Mouse (Mus musculus) thymus, adult 2 months (tissue): ENCODE measurements around the gene Cyb561.

Experiments used
- CTCF ChIP-seq: fragments of 200-500 bp; IDR thresholded peaks from 2 replicates; pipeline ENCODE4 v1.5.1; 2012; ENCODE audit warnings: mild to moderate bottlenecking, control low read depth, low read length, moderate library complexity, borderline replicate concordance; ENCODE audit not compliant: control insufficient read depth, poor library complexity, insufficient read depth; ENCODE audit errors: extremely low read depth
- POLR2A ChIP-seq: fragments of 200-500 bp; IDR thresholded peaks from 2 replicates; pipeline ENCODE4 v1.6.1; 2012; ENCODE audit warnings: mild to moderate bottlenecking, low read length, control low read depth, moderate library complexity; ENCODE audit not compliant: control insufficient read depth, poor library complexity, insufficient read depth; ENCODE audit errors: extremely low read depth

- TF ChIP-seq CTCF (no peak), POLR2A (no peak)
These were observed 42.0 kb downstream of the Cyb561 start for GRCm38 (mm10) chr11:105911149-105911548.
